Mouse (Mus musculus) cortical plate, adult 2 months (tissue): Measurements from ENCODE around the gene Prpf38b.

ENCODE experiments used
- CTCF ChIP-seq: fragments of 200-500 bp; IDR thresholded peaks from 2 replicates; pipeline ENCODE4 v1.5.1; 2011; ENCODE audit warnings: mild to moderate bottlenecking, control low read depth, low read length; ENCODE audit not compliant: insufficient read depth; ENCODE audit errors: extremely low read depth
- POLR2A ChIP-seq: fragments of 200-500 bp; IDR thresholded peaks from 2 replicates; pipeline ENCODE4 v1.6.1; 2011; ENCODE audit warnings: mild to moderate bottlenecking, low read length, control low read depth; ENCODE audit not compliant: insufficient read depth; ENCODE audit errors: extremely low read depth

DNA sequence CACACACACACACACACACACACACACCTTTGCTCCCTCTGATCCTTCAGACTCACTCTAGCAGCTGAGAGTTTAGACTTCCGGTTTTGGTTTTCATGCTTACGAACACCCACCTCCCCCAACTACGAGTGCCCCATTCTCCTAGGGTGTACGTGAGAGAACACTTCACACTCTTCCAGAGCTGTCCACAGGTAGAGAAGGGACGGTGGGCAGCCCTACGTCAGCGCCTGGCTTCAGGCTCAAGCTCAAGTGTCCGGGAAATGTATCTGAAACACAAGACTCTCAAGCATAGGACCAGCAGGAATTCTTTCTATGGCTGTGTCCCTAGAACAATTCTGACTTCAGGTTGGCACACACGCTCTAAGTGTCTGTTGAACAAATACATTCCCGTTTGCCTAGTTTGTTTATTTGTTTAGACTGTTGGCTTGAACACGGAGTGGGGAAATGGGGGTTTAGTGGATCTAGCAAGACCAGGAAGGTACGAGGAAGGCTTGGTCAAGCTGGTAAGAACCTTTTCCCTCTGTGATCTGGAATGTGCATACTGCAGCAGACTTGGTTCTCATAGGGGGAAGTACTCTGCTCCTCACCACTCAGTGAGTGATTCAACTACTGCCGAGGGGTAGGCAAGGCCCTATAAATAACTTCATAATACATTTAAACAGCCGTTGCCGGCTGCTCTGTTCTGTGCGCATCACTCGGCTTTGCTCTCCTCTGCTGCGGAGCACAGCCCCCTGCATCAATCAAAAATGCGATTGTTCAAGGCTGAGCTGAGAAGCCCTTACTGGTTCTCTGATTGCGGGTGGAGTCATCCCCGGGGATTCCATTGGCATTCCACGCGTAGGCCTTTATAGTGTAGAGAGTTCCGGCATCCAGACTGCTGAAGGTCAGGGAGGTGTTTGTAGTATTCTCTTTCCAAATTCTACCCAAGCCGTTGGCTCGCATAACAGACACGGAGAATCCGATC lies 30.7 kb downstream of the Prpf38b start:
- no peak for TF ChIP-seq POLR2A
- TF ChIP-seq CTCF: no peak
